Mouse (Mus musculus): ENCODE data around the gene Calml3. TPM values are rescaled to one million over a fixed set of nuclear protein-coding genes. Genes with fewer than 3 reads are reported as not detected.
A peak's percentile ranks its signal among the peaks of the same experiment; 100 is the strongest.

Gene Calml3
- polyA plus RNA-seq, 1 experiment from 2014 or later, result not detected

- no peak for TF ChIP-seq CTCF (IDR thresholded peaks at IDR 0.05; ENCODE audit: low read depth)
- WGBS, result 49% methylated on average over 5 of the region's 5 CpGs
- Histone ChIP-seq H3K36me3 (ENCODE audit: control insufficient read depth, insufficient read depth) (no peaks in the 10 kb centered on the region), H3K4me1 (replicated peaks; ENCODE audit: control insufficient read depth, insufficient read depth, low read length) (no peaks in the 10 kb centered on the region; the same call in 1 of the 2 replicates), H3K4me3 (ENCODE audit: low read depth, low read length) (no peak overlapping the region), H3K4me2 (replicated peaks; ENCODE audit: low read depth) (no peak overlapping the region), H3K9me3 (ENCODE audit: control insufficient read depth) (no peaks in the 10 kb centered on the region), H3K27ac (ENCODE audit: low read depth, low read length) (0 out of 2 replicates have a peak overlapping the region, but pooled peaks have one; percentile 5), H3K27me3 (replicated peaks; ENCODE audit: control insufficient read depth, insufficient read depth, low read length) (no peaks in the 10 kb centered on the region), H3K9ac (ENCODE audit: low read depth, low read length) (no peak overlapping the region)
- ATAC-seq, result peak; percentile 48
Observed at GRCm38 (mm10) chr13:3777216-3777912, 26.8 kb downstream of the Calml3 start.

- Histone ChIP-seq H3K9ac (ENCODE audit: low read depth, low read length) (no peak overlapping the region), H3K27me3 (replicated peaks; ENCODE audit: control insufficient read depth, insufficient read depth, low read length) (no peaks in the 10 kb centered on the region), H3K4me1 (replicated peaks; ENCODE audit: control insufficient read depth, insufficient read depth, low read length) (no peaks in the 10 kb centered on the region; the same call in 1 of the 2 replicates), H3K9me3 (ENCODE audit: control insufficient read depth) (no peaks in the 10 kb centered on the region), H3K4me3 (ENCODE audit: low read depth, low read length) (no peak overlapping the region), H3K4me2 (replicated peaks; ENCODE audit: low read depth) (no peak overlapping the region), H3K27ac (ENCODE audit: low read depth, low read length) (no peak overlapping the region), H3K36me3 (ENCODE audit: control insufficient read depth, insufficient read depth) (no peaks in the 10 kb centered on the region)
- 37% methylated on average over 4 of the region's 4 CpGs for WGBS
- no peak for TF ChIP-seq CTCF (IDR thresholded peaks at IDR 0.05; ENCODE audit: low read depth)
- ATAC-seq, result peak; percentile 37; the same call in 1 of the 2 replicates
Observed at GRCm38 (mm10) chr13:3776446-3776845, 27.7 kb downstream of the Calml3 start.

- no peak overlapping the region for H3K9ac ChIP-seq (ENCODE audit: low read depth, low read length)
- WGBS, result 82% methylated on average over 4 of the region's 4 CpGs
- no peak overlapping the region for H3K4me3 ChIP-seq (ENCODE audit: low read depth, low read length)
- no peak overlapping the region for H3K4me2 ChIP-seq (replicated peaks; ENCODE audit: low read depth)
- no peak for ATAC-seq
- H3K36me3 ChIP-seq (ENCODE audit: control insufficient read depth, insufficient read depth), result no peaks in the 10 kb centered on the region
- no peaks in the 10 kb centered on the region for H3K27me3 ChIP-seq (replicated peaks; ENCODE audit: control insufficient read depth, insufficient read depth, low read length)
- TF ChIP-seq CTCF (IDR thresholded peaks at IDR 0.05; ENCODE audit: low read depth), result no peak
- H3K27ac ChIP-seq (ENCODE audit: low read depth, low read length), result no peak overlapping the region
- H3K9me3 ChIP-seq (ENCODE audit: control insufficient read depth), result no peaks in the 10 kb centered on the region
- no peaks in the 10 kb centered on the region; the same call in none of the 2 replicates for H3K4me1 ChIP-seq (replicated peaks; ENCODE audit: control insufficient read depth, insufficient read depth, low read length)
Observed at GRCm38 (mm10) chr13:3774991-3775390, 29.1 kb downstream of the Calml3 start.

DNA sequence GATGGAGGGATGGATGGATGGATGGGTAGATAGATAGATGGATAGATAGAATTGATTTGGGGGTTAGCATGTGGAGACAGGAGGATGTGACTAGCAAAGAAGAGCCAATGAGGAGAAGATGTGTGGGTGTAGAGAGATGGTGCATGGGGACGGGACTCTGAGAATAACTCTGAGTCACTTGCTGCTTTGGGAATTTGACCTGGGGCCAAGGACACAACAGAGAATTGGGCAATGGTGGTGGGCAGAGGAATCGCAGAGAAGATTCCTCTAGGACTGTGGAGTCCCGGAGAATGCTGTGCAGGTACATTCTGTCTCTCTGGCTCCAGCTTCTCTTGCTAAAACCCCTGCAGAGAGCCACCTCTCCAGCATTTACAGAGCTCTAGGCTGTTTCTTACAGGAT lies 29.8 kb downstream of the Calml3 start:
- Histone ChIP-seq H3K4me3 (ENCODE audit: low read depth, low read length) (no peak overlapping the region), H3K27ac (ENCODE audit: low read depth, low read length) (no peak overlapping the region), H3K36me3 (ENCODE audit: control insufficient read depth, insufficient read depth) (no peaks in the 10 kb centered on the region), H3K4me2 (replicated peaks; ENCODE audit: low read depth) (no peak overlapping the region), H3K27me3 (replicated peaks; ENCODE audit: control insufficient read depth, insufficient read depth, low read length) (no peaks in the 10 kb centered on the region), H3K4me1 (replicated peaks; ENCODE audit: control insufficient read depth, insufficient read depth, low read length) (no peaks in the 10 kb centered on the region; the same call in none of the 2 replicates), H3K9ac (ENCODE audit: low read depth, low read length) (no peak overlapping the region), H3K9me3 (ENCODE audit: control insufficient read depth) (no peaks in the 10 kb centered on the region)
- TF ChIP-seq CTCF (IDR thresholded peaks at IDR 0.05; ENCODE audit: low read depth), result no peak
- ATAC-seq, result no peak
- 75% methylated on average over 3 of the region's 3 CpGs for WGBS

DNA sequence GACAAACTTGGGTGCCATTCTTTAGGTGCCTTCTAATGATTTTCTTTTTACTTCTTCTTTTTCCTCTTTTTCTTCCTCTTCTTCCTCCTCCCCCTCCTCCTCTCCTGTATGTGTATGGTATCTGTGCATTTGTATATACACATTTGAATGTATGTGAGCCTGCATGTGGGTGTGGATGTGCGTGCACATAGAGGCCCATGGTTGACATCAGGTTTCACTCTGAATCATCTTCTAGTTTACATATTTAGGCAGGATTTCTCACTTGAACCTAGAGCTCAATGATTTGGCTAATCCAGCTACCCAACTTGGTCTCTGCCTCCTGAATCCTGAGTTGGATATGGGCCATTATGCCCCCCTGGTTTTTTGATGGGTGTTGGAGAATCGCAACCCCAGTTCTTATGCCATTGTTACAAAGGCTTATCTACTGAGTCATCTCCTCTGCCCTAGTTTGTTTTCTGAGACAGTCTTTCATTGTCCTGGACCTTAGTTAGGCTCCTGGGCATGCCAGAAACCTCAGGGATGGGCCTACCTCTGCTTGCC lies 30.9 kb downstream of the Calml3 start:
- Histone ChIP-seq H3K4me2 (replicated peaks; ENCODE audit: low read depth) (no peak overlapping the region), H3K4me3 (ENCODE audit: low read depth, low read length) (no peak overlapping the region), H3K36me3 (ENCODE audit: control insufficient read depth, insufficient read depth) (no peaks in the 10 kb centered on the region), H3K27ac (ENCODE audit: low read depth, low read length) (no peak overlapping the region), H3K27me3 (replicated peaks; ENCODE audit: control insufficient read depth, insufficient read depth, low read length) (no peaks in the 10 kb centered on the region), H3K9ac (ENCODE audit: low read depth, low read length) (no peak overlapping the region), H3K4me1 (replicated peaks; ENCODE audit: control insufficient read depth, insufficient read depth, low read length) (no peaks in the 10 kb centered on the region; the same call in none of the 2 replicates), H3K9me3 (ENCODE audit: control insufficient read depth) (no peaks in the 10 kb centered on the region)
- no peak for ATAC-seq
- 87% methylated on average over 2 of the region's 2 CpGs for WGBS
- TF ChIP-seq CTCF (IDR thresholded peaks at IDR 0.05; ENCODE audit: low read depth), result no peak

GRCm38 (mm10) chr13:3771221-3771620 lies 32.9 kb downstream of the Calml3 start:
- H3K27ac ChIP-seq (ENCODE audit: low read depth, low read length), result no peak overlapping the region

More at GRCm38 (mm10) chr13:3771221-3771620, 32.9 kb downstream of the Calml3 start:
- Histone ChIP-seq H3K4me3 (ENCODE audit: low read depth, low read length) (no peak overlapping the region), H3K4me1 (replicated peaks; ENCODE audit: control insufficient read depth, insufficient read depth, low read length) (no peaks in the 10 kb centered on the region; the same call in 1 of the 2 replicates), H3K27me3 (replicated peaks; ENCODE audit: control insufficient read depth, insufficient read depth, low read length) (no peaks in the 10 kb centered on the region), H3K9me3 (ENCODE audit: control insufficient read depth) (no peaks in the 10 kb centered on the region), H3K9ac (ENCODE audit: low read depth, low read length) (no peak overlapping the region), H3K4me2 (replicated peaks; ENCODE audit: low read depth) (no peak overlapping the region), H3K36me3 (ENCODE audit: control insufficient read depth, insufficient read depth) (no peaks in the 10 kb centered on the region)
- no peak for TF ChIP-seq CTCF (IDR thresholded peaks at IDR 0.05; ENCODE audit: low read depth)
- 96% methylated on average over 5 of the region's 5 CpGs for WGBS
- ATAC-seq, result no peak

All from intestine, postnatal 0 days (tissue).